Mouse (Mus musculus) layer of hippocampus, postnatal 25 days (tissue): ENCODE results near the gene Hoxa10. TPM values are rescaled to one million over a fixed set of nuclear protein-coding genes. Genes with fewer than 3 reads are reported as not detected.
A peak's percentile ranks its signal among the peaks of the same experiment; 100 is the strongest.

Source experiments
- DNase-seq, 2 experiments: peaks; one replicate each; pipeline ENCODE4 v3.0.0; 2022; ENCODE audit warnings: mixed read lengths in 2 of 2, low spot score in 1 of 2; ENCODE audit errors: extremely low spot score in 1 of 2
- total RNA-seq, 2 experiments: library from RNA; stranded (reverse); gene quantifications; 2 replicates each; pipeline ENCODE4 v1.2.3; 2021

Hoxa10 gene
- total RNA-seq, 2 experiments from 2014 or later: not detected

GRCm38 (mm10) chr6:52264106-52264790 lies 23.6 kb upstream of the Hoxa10 start:
- DNase-seq: no peak

- DNase-seq: no peak
These were observed 22.6 kb upstream of the Hoxa10 start for GRCm38 (mm10) chr6:52263321-52263585.

- no peak for DNase-seq
These were observed 22.0 kb upstream of the Hoxa10 start for GRCm38 (mm10) chr6:52262463-52263320.

GRCm38 (mm10) chr6:52261751-52262462 lies 21.3 kb upstream of the Hoxa10 start:
- DNase-seq: no peak

- DNase-seq: no peak
These were observed 20.3 kb upstream of the Hoxa10 start, which contains the start of gene Hoxa13 for GRCm38 (mm10) chr6:52260654-52261575. Gene Hoxa13 (minus strand): TSS chr6:52260880.

- no peak for DNase-seq
These were observed 19.2 kb upstream of the Hoxa10 start for GRCm38 (mm10) chr6:52259811-52260261.

- DNase-seq: no peak
These were observed 18.6 kb upstream of the Hoxa10 start for GRCm38 (mm10) chr6:52259081-52259790.

- DNase-seq: peak; percentile 62 to 89
These were observed 16.3 kb upstream of the Hoxa10 start for GRCm38 (mm10) chr6:52256956-52257355.

- no peak for DNase-seq
These were observed 13.2 kb upstream of the Hoxa10 start for GRCm38 (mm10) chr6:52253511-52254500.

GRCm38 (mm10) chr6:52252775-52253376 lies 12.2 kb upstream of the Hoxa10 start:
- no peak for DNase-seq

- no peak for DNase-seq
These were observed 11.5 kb upstream of the Hoxa10 start for GRCm38 (mm10) chr6:52252016-52252774.

GRCm38 (mm10) chr6:52251177-52251879 lies 10.7 kb upstream of the Hoxa10 start:
- DNase-seq: no peak

- no peak for DNase-seq
These were observed 9.2 kb upstream of the Hoxa10 start for GRCm38 (mm10) chr6:52249826-52250225.

- DNase-seq: no peak
These were observed 8.7 kb upstream of the Hoxa10 start for GRCm38 (mm10) chr6:52249415-52249738.

- DNase-seq: no peak
These were observed 8.2 kb upstream of the Hoxa10 start for GRCm38 (mm10) chr6:52248638-52249414.
